Mouse (Mus musculus): ENCODE measurements at regions not wholly inside any gene's neighbourhood (a gene's known extent, or its start where the extent isn't known, plus 50 kb on each side); places are given as distances from the start of the nearest gene placed in this dataset.

- TF ChIP-seq CTCF (IDR thresholded peaks at IDR 0.05; ENCODE audit: borderline replicate concordance, insufficient read depth, low read depth, low read length) (no peak), POLR2A (IDR thresholded peaks at IDR 0.05; ENCODE audit: borderline replicate concordance, insufficient read depth, low read length) (no peak)
These were observed 568.6 kb upstream of the Adam5 start for GRCm38 (mm10) chr8:25392766-25393166.
